In genomic region chr1:64295512-64295945, GRCm38 (mm10) we compare ENCODE assay signal across 9 mouse cellular contexts.
DNase-seq lines count a peak whose midpoint lies in the region; ATAC-seq and TF ChIP-seq lines count a peak whose summit lies in the region.
"Had no signal": no experiment of that assay in that cellular context is flagged by ENCODE, and none has a peak within 500 bp of the region (broad histone marks: within the 10 kb centered on the region; RNA-seq: fewer than 3 reads in every experiment).

No protein-coding gene starts in this region.

- no peaks in the 10 kb centered on the region for H3K36me3 ChIP-seq in liver, adult 2 months (ENCODE audit: control insufficient read depth, insufficient read depth, low read length)
- H3K36me3 ChIP-seq in liver, embryonic 12.5 days = no peaks in the 10 kb centered on the region
- no peaks in the 10 kb centered on the region for H3K36me3 ChIP-seq in embryonic facial prominence, embryonic 15.5 days
- H3K36me3 ChIP-seq in lung, embryonic 16.5 days (ENCODE audit: control insufficient read depth, insufficient read depth, low read length) = no peaks in the 10 kb centered on the region

- no peaks in the 10 kb centered on the region for H3K79me2 ChIP-seq in liver, adult 2 months (ENCODE audit: control insufficient read depth, insufficient read depth, low read length)

- ATAC-seq in liver, embryonic 12.5 days = no peak
- ATAC-seq in embryonic facial prominence, embryonic 15.5 days (ENCODE audit: insufficient number of reproducible peaks, low FRiP score, low TSS enrichment, low read depth) = no peak
- 0 out of 2 replicates have a peak, but pooled peaks have one; percentile 23 for ATAC-seq in lung, embryonic 16.5 days (ENCODE audit: low read depth)
- no peak for ATAC-seq in erythroblast, adult 5-6 weeks (replicated peaks; ENCODE audit: low FRiP score, poor library complexity, severe bottlenecking)
- ATAC-seq: forebrain, embryonic 14.5 days had no signal

- no peak overlapping the region for H3K9ac ChIP-seq in liver, adult 2 months (ENCODE audit: low read depth, low read length)
- H3K9ac ChIP-seq in liver, embryonic 12.5 days = no peak overlapping the region
- H3K9ac ChIP-seq in embryonic facial prominence, embryonic 15.5 days = no peak overlapping the region
- H3K9ac ChIP-seq in lung, embryonic 16.5 days (ENCODE audit: low read length) = no peak overlapping the region

- no peak overlapping the region for H3K4me3 ChIP-seq in liver, adult 2 months (ENCODE audit: insufficient read depth, low read depth, low read length)
- no peak overlapping the region for H3K4me3 ChIP-seq in liver, embryonic 12.5 days
- H3K4me3 ChIP-seq in embryonic facial prominence, embryonic 15.5 days (replicated peaks) = no peak overlapping the region
- H3K4me3 ChIP-seq in lung, embryonic 16.5 days (ENCODE audit: low read length) = no peak overlapping the region

- no peaks in the 10 kb centered on the region for H3K9me3 ChIP-seq in liver, embryonic 12.5 days (replicated peaks)
- no peaks in the 10 kb centered on the region for H3K9me3 ChIP-seq in embryonic facial prominence, embryonic 15.5 days (replicated peaks)
- H3K9me3 ChIP-seq in lung, embryonic 16.5 days (ENCODE audit: control insufficient read depth, low read length) = no peaks in the 10 kb centered on the region

- peak overlapping the region; percentile 58 for H3K27ac ChIP-seq in liver, adult 2 months (replicated peaks; ENCODE audit: insufficient read depth, low read depth, low read length)
- H3K27ac ChIP-seq in liver, embryonic 12.5 days = no peak overlapping the region
- H3K27ac ChIP-seq in embryonic facial prominence, embryonic 15.5 days (replicated peaks) = 0 out of 2 replicates have a peak overlapping the region, but pooled peaks have one; percentile 4
- H3K27ac ChIP-seq in lung, embryonic 16.5 days (ENCODE audit: low read length) = no peak overlapping the region

- intact Hi-C loops in heart, postnatal 10 days (cut with DNase I) = loop anchor here (5.0 kb wide), 1 partner anchor 158 kb away; no protein-coding TSS in a partner anchor

- H3K27me3 ChIP-seq in liver, adult 2 months (ENCODE audit: control insufficient read depth, insufficient read depth, low read length) = no peaks in the 10 kb centered on the region
- no peaks in the 10 kb centered on the region for H3K27me3 ChIP-seq in liver, embryonic 12.5 days (replicated peaks)
- no peaks in the 10 kb centered on the region for H3K27me3 ChIP-seq in embryonic facial prominence, embryonic 15.5 days
- no peaks in the 10 kb centered on the region for H3K27me3 ChIP-seq in lung, embryonic 16.5 days (ENCODE audit: control insufficient read depth, insufficient read depth, low read depth, low read length)

- peak; percentile 39 for DNase-seq in liver, adult 2 months (ENCODE audit: extremely low read depth, low read depth, low spot score)
- DNase-seq in heart, postnatal 10 days = peak; percentile 51 to 52
- no peak for DNase-seq in cerebellum, postnatal 25 days
- DNase-seq in thymus, postnatal 36 days = no peak

- WGBS in liver, adult 2 months = 59% methylated on average over 6 of the region's 6 CpGs
- WGBS in liver, embryonic 12.5 days (ENCODE audit: insufficient replicate concordance) = 37% methylated on average over 6 of the region's 6 CpGs
- WGBS in embryonic facial prominence, embryonic 15.5 days = 28% methylated on average over 6 of the region's 6 CpGs
- 42% methylated on average over 6 of the region's 6 CpGs for WGBS in lung, embryonic 16.5 days

- no peak for TF ChIP-seq POLR2A in liver, adult 2 months (IDR thresholded peaks at IDR 0.05; ENCODE audit: extremely low read depth, insufficient read depth, low read length)

- no peak for TF ChIP-seq CTCF in liver, adult 2 months (IDR thresholded peaks at IDR 0.05; ENCODE audit: low read depth, low read length)

- no peaks in the 10 kb centered on the region; the same call in 1 of the 2 replicates for H3K4me1 ChIP-seq in liver, adult 2 months (ENCODE audit: control insufficient read depth, insufficient read depth, low read length)
- 0 out of 2 replicates have a peak, but pooled peaks cover 6% of the 10 kb centered on the region for H3K4me1 ChIP-seq in liver, embryonic 12.5 days
- no peaks in the 10 kb centered on the region for H3K4me1 ChIP-seq in embryonic facial prominence, embryonic 15.5 days
- H3K4me1 ChIP-seq in lung, embryonic 16.5 days (replicated peaks; ENCODE audit: control insufficient read depth, insufficient read depth, low read length) = no peaks in the 10 kb centered on the region; the same call in 1 of the 2 replicates

- H3K4me2 ChIP-seq in liver, embryonic 12.5 days = no peak overlapping the region
- H3K4me2 ChIP-seq in embryonic facial prominence, embryonic 15.5 days (replicated peaks) = no peak overlapping the region
- H3K4me2 ChIP-seq in lung, embryonic 16.5 days (ENCODE audit: low read depth, low read length) = no peak overlapping the region

Comparison
In these comparisons a context has a peak if more than half of its experiments do, and no peak if none do; other contexts are left out.
1. H3K27ac ChIP-seq: peak in liver, adult 2 months (single experiment) and embryonic facial prominence, embryonic 15.5 days (single experiment); none in liver, embryonic 12.5 days (single experiment) and lung, embryonic 16.5 days (single experiment).
2. DNase-seq: peak in liver, adult 2 months (single experiment) and heart, postnatal 10 days (2 of 2); none in cerebellum, postnatal 25 days (0 of 2) and thymus, postnatal 36 days (0 of 2).